Mouse (Mus musculus) frontal cortex, postnatal 14 days (tissue): ENCODE results near the gene Olfr1246.
"Not testable (repeated sequence)": the region's sequence is repeated elsewhere in the genome, so short reads cannot be mapped to it uniquely, and the experiment has no call there.

Source experiments
- DNase-seq, 2 experiments: peaks; one replicate each; pipeline ENCODE4 v3.0.0; 2022; ENCODE audit warnings: low spot score in 2 of 2

The Olfr1246 gene

DNA sequence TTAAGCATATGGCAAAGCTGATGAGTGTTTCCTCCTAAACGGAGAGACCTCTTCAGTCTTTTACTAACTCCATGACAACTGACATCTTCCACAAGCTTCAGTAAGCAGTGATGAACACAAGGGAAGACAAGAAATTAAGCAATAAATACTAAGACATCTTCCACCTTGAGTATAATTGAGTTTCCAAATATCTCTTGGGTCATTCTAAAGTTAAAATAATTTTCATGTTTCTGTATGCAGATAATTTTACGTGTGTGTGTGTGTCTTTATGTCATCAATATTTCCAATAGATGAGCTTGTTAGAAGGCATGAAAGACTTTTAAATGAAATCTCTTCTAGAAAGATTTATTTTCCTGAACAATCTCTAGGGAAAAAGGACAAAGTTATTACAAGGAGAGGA, at the start of gene Olfr1246:
Gene Olfr1246 (minus strand): TSS at position 101 of the 400 bp plus-strand sequence.
- DNase-seq: no peak

- no peak for DNase-seq
These were observed 41.9 kb upstream of the Olfr1246 start, which contains the start of gene Olfr1249 for GRCm38 (mm10) chr2:89634883-89635282. Gene Olfr1249, minus strand, starts transcription at chr2:89634983.

- DNase-seq: not testable (repeated sequence)
These were observed 25.2 kb upstream of the Olfr1246 start, which contains the start of gene Olfr1248 for GRCm38 (mm10) chr2:89618145-89618544. Gene Olfr1248, minus strand, starts transcription at chr2:89618245.

DNA sequence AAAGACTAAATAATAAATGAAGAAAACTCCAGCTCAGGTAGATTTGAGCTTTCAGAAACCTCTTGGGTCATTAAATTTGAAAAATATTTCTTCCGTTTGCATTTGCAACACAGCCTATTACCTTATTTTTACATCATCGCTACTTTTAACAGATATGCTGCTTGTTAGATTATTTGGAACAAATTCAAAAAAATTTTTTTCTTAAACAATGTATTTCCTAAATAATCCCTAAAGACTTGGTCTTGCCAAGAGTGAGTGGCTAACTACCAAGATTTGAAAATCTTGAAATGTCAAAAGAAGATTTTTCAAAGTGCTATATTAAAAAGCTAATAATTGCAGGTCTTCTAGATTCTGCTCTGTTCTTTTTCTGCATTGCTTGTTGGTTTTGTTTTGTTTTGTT, 21.1 kb upstream of the Olfr1246 start, which contains the start of gene Olfr1247:
Gene Olfr1247 (minus strand): TSS at position 101 of the 400 bp plus-strand sequence.
- DNase-seq: no peak

GRCm38 (mm10) chr2:89578347-89578746, 14.6 kb downstream of the Olfr1246 start, which contains the start of gene Olfr1245:
Gene Olfr1245, minus strand, starts transcription at chr2:89578447.
- DNase-seq: no peak

DNA sequence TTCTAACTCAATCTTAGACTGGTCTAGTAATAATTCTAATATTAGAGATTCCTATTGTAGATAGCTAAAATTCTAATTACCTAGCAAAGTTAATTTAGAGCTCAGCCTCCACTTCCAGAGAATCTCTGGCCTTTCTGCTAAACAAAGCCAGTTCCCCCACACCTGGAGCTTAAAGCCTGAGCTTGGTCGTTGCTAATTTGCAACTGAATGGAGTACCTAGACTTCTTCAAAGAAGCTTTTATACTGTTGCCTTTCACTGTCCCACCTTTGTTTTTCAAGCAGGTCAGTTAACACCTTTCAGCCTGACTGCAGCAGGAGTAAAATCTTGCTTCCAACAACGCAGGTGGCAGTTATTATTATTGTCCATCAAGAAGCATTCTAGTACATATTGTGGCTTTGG, 30.3 kb downstream of the Olfr1246 start:
- not testable (repeated sequence) for DNase-seq

DNA sequence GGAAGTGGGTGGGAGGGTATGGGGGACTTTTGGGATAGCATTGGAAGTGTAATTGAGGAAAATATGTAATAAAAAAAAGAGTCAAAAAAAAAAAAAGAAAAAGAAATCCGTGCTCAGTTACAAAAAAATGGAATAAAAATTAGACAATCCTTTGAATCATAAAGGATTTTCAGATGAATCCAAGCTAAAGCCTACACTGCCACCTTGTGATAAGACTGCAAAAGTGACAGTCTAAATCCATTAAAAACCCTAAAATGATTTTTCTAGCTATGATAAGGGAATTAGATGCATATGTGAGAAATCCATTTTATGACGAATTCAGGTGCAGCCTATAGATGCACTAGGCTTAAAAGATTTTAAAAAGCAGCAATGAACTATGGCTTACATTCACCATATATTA, 48.4 kb downstream of the Olfr1246 start:
- no peak for DNase-seq

GRCm38 (mm10) chr2:89539923-89540322, 53.0 kb downstream of the Olfr1246 start:
- DNase-seq: no peak
